Mouse (Mus musculus): ENCODE data around the gene Capza1. TPM values are rescaled to one million over a fixed set of nuclear protein-coding genes. Genes with fewer than 3 reads are reported as not detected.
A peak's percentile ranks its signal among the peaks of the same experiment; 100 is the strongest.
"Not testable (repeated sequence)": the region's sequence is repeated elsewhere in the genome, so short reads cannot be mapped to it uniquely, and the experiment has no call there.

Gene Capza1
- polyA plus RNA-seq, 1 experiment from 2014 or later: 192 TPM

- DNase-seq (ENCODE audit: low spot score) (no peak), ATAC-seq (ENCODE audit: low read depth) (no peak)
- H3K4me1 ChIP-seq (ENCODE audit: control insufficient read depth, insufficient read depth, low read length): 0 out of 2 replicates have a peak, but pooled peaks cover 7% of the 10 kb centered on the region
- H3K27me3 ChIP-seq (replicated peaks; ENCODE audit: control insufficient read depth, insufficient read depth, low read length): no peaks in the 10 kb centered on the region
- no peak overlapping the region for H3K4me2 ChIP-seq (ENCODE audit: low read depth, low read length)
- WGBS: 94% methylated on average over 1 of the region's 1 CpGs
- no peaks in the 10 kb centered on the region for H3K9me3 ChIP-seq (ENCODE audit: control insufficient read depth, low read length)
- no peaks in the 10 kb centered on the region for H3K36me3 ChIP-seq (ENCODE audit: control insufficient read depth, insufficient read depth, low read length)
- H3K27ac ChIP-seq (replicated peaks; ENCODE audit: low read depth, low read length): no peak overlapping the region
- H3K9ac ChIP-seq (ENCODE audit: low read depth, low read length): no peak overlapping the region
- H3K4me3 ChIP-seq (ENCODE audit: low read depth, low read length): no peak overlapping the region
Measured at GRCm38 (mm10) chr3:104814746-104815145, 49.6 kb downstream of the Capza1 start.

GRCm38 (mm10) chr3:104813227-104813626, 51.1 kb downstream of the Capza1 start:
- not testable (repeated sequence) for H3K27me3 ChIP-seq (replicated peaks; ENCODE audit: control insufficient read depth, insufficient read depth, low read length); H3K27ac ChIP-seq (replicated peaks; ENCODE audit: low read depth, low read length); H3K9ac ChIP-seq (ENCODE audit: low read depth, low read length); H3K36me3 ChIP-seq (ENCODE audit: control insufficient read depth, insufficient read depth, low read length); H3K9me3 ChIP-seq (ENCODE audit: control insufficient read depth, low read length); H3K4me2 ChIP-seq (ENCODE audit: low read depth, low read length); H3K4me1 ChIP-seq (ENCODE audit: control insufficient read depth, insufficient read depth, low read length); ATAC-seq (ENCODE audit: low read depth); DNase-seq (ENCODE audit: low spot score); H3K4me3 ChIP-seq (ENCODE audit: low read depth, low read length)
- 88% methylated on average over 7 of the region's 7 CpGs for WGBS

- Histone ChIP-seq H3K9ac (ENCODE audit: low read depth, low read length) (no peak overlapping the region), H3K27ac (replicated peaks; ENCODE audit: low read depth, low read length) (no peak overlapping the region), H3K9me3 (ENCODE audit: control insufficient read depth, low read length) (no peaks in the 10 kb centered on the region), H3K27me3 (replicated peaks; ENCODE audit: control insufficient read depth, insufficient read depth, low read length) (no peaks in the 10 kb centered on the region), H3K4me3 (ENCODE audit: low read depth, low read length) (no peak overlapping the region), H3K36me3 (ENCODE audit: control insufficient read depth, insufficient read depth, low read length) (no peaks in the 10 kb centered on the region), H3K4me1 (ENCODE audit: control insufficient read depth, insufficient read depth, low read length) (no peaks in the 10 kb centered on the region), H3K4me2 (ENCODE audit: low read depth, low read length) (no peak overlapping the region)
- 84% methylated on average over 4 of the region's 4 CpGs for WGBS
- ATAC-seq (ENCODE audit: low read depth): no peak
- DNase-seq (ENCODE audit: low spot score): no peak
Measured at GRCm38 (mm10) chr3:104812254-104812653, 52.1 kb downstream of the Capza1 start.

DNA sequence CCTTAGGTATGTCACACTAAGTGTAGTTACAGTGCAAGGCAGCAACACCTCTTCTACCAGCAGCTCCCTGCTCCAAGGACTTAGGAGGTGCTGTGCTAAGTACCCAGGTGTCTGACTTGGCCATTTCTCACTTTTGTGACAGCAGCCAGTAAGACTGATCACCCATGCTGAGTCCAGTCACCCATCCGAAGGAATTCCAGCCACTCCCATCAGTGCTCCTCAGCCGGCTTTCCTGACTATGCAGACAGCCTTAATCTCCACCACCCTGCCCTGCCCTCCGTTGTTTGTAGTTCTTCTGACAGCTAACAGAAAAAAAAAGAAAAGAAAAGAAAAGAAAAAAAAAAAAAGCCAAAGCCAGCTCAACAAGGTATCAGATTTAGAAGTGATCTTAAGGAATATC, 52.6 kb downstream of the Capza1 start:
- H3K9me3 ChIP-seq (ENCODE audit: control insufficient read depth, low read length): no peaks in the 10 kb centered on the region
- no peaks in the 10 kb centered on the region for H3K27me3 ChIP-seq (replicated peaks; ENCODE audit: control insufficient read depth, insufficient read depth, low read length)
- DNase-seq (ENCODE audit: low spot score): no peak
- H3K9ac ChIP-seq (ENCODE audit: low read depth, low read length): no peak overlapping the region
- no peak overlapping the region for H3K4me3 ChIP-seq (ENCODE audit: low read depth, low read length)
- H3K4me2 ChIP-seq (ENCODE audit: low read depth, low read length): no peak overlapping the region
- 35% methylated on average over 3 of the region's 3 CpGs for WGBS
- no peaks in the 10 kb centered on the region for H3K4me1 ChIP-seq (ENCODE audit: control insufficient read depth, insufficient read depth, low read length)
- peak; percentile 71 for ATAC-seq (ENCODE audit: low read depth)
- no peak overlapping the region for H3K27ac ChIP-seq (replicated peaks; ENCODE audit: low read depth, low read length)
- no peaks in the 10 kb centered on the region for H3K36me3 ChIP-seq (ENCODE audit: control insufficient read depth, insufficient read depth, low read length)

- H3K9ac ChIP-seq (ENCODE audit: low read depth, low read length): no peak overlapping the region
- no peak overlapping the region for H3K27ac ChIP-seq (replicated peaks; ENCODE audit: low read depth, low read length)
- ATAC-seq (ENCODE audit: low read depth) (no peak), DNase-seq (ENCODE audit: low spot score) (no peak)
- no peak overlapping the region for H3K4me2 ChIP-seq (ENCODE audit: low read depth, low read length)
- peaks cover 38% of the 10 kb centered on the region for H3K36me3 ChIP-seq (ENCODE audit: control insufficient read depth, insufficient read depth, low read length)
- no peaks in the 10 kb centered on the region for H3K4me1 ChIP-seq (ENCODE audit: control insufficient read depth, insufficient read depth, low read length)
- H3K9me3 ChIP-seq (ENCODE audit: control insufficient read depth, low read length): no peaks in the 10 kb centered on the region
- H3K27me3 ChIP-seq (replicated peaks; ENCODE audit: control insufficient read depth, insufficient read depth, low read length): no peaks in the 10 kb centered on the region
- H3K4me3 ChIP-seq (ENCODE audit: low read depth, low read length): no peak overlapping the region
- WGBS: 77% methylated on average over 9 of the region's 9 CpGs
Measured at GRCm38 (mm10) chr3:104805539-104805938, 58.8 kb downstream of the Capza1 start.

DNA sequence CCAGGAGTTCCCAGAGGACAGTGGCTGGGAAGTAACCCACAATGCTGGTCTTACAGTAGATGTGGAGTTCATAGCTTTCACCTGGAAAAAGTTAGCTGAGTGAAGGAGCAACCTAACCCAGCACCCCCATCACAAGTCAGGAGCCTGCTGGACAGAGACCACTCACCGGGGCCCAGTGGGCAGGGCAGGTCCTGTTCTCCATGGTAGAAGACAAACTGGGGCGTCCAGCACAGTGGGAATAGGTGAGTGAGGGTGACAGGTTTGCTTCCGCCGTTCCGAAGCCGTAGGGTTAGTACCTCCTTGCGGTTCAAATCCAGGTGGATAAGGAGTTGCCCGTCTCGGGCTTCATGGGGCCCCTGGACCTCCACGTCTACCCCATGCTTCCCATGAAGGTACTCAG, 60.0 kb downstream of the Capza1 start:
- WGBS: 87% methylated on average over 10 of the region's 10 CpGs
- H3K27ac ChIP-seq (replicated peaks; ENCODE audit: low read depth, low read length): no peak overlapping the region
- H3K9me3 ChIP-seq (ENCODE audit: control insufficient read depth, low read length): no peaks in the 10 kb centered on the region
- no peak for DNase-seq (ENCODE audit: low spot score)
- no peak overlapping the region for H3K4me3 ChIP-seq (ENCODE audit: low read depth, low read length)
- no peak overlapping the region for H3K9ac ChIP-seq (ENCODE audit: low read depth, low read length)
- H3K4me2 ChIP-seq (ENCODE audit: low read depth, low read length): no peak overlapping the region
- ATAC-seq (ENCODE audit: low read depth): no peak
- no peaks in the 10 kb centered on the region for H3K27me3 ChIP-seq (replicated peaks; ENCODE audit: control insufficient read depth, insufficient read depth, low read length)
- H3K36me3 ChIP-seq (ENCODE audit: control insufficient read depth, insufficient read depth, low read length): peaks cover 51% of the 10 kb centered on the region
- no peaks in the 10 kb centered on the region for H3K4me1 ChIP-seq (ENCODE audit: control insufficient read depth, insufficient read depth, low read length)

GRCm38 (mm10) chr3:104801481-104801880, 62.8 kb downstream of the Capza1 start:
- H3K9me3 ChIP-seq (ENCODE audit: control insufficient read depth, low read length): no peaks in the 10 kb centered on the region
- DNase-seq (ENCODE audit: low spot score): no peak
- no peak overlapping the region for H3K9ac ChIP-seq (ENCODE audit: low read depth, low read length)
- no peaks in the 10 kb centered on the region for H3K27me3 ChIP-seq (replicated peaks; ENCODE audit: control insufficient read depth, insufficient read depth, low read length)
- no peak for ATAC-seq (ENCODE audit: low read depth)
- no peak overlapping the region for H3K4me3 ChIP-seq (ENCODE audit: low read depth, low read length)
- peaks cover 73% of the 10 kb centered on the region for H3K36me3 ChIP-seq (ENCODE audit: control insufficient read depth, insufficient read depth, low read length)
- no peak overlapping the region for H3K27ac ChIP-seq (replicated peaks; ENCODE audit: low read depth, low read length)
- H3K4me2 ChIP-seq (ENCODE audit: low read depth, low read length): no peak overlapping the region
- H3K4me1 ChIP-seq (ENCODE audit: control insufficient read depth, insufficient read depth, low read length): no peaks in the 10 kb centered on the region
- WGBS: 92% methylated on average over 6 of the region's 6 CpGs

GRCm38 (mm10) chr3:104800681-104801080, 63.6 kb downstream of the Capza1 start:
- ATAC-seq (ENCODE audit: low read depth): no peak
- Histone ChIP-seq H3K36me3 (ENCODE audit: control insufficient read depth, insufficient read depth, low read length) (peaks cover 80% of the 10 kb centered on the region), H3K4me1 (ENCODE audit: control insufficient read depth, insufficient read depth, low read length) (0 out of 2 replicates have a peak, but pooled peaks cover 3% of the 10 kb centered on the region), H3K9me3 (ENCODE audit: control insufficient read depth, low read length) (no peaks in the 10 kb centered on the region), H3K4me2 (ENCODE audit: low read depth, low read length) (no peak overlapping the region), H3K9ac (ENCODE audit: low read depth, low read length) (no peak overlapping the region), H3K4me3 (ENCODE audit: low read depth, low read length) (no peak overlapping the region), H3K27ac (replicated peaks; ENCODE audit: low read depth, low read length) (no peak overlapping the region), H3K27me3 (replicated peaks; ENCODE audit: control insufficient read depth, insufficient read depth, low read length) (no peaks in the 10 kb centered on the region)
- DNase-seq (ENCODE audit: low spot score): no peak
- WGBS: 94% methylated on average over 11 of the region's 11 CpGs

GRCm38 (mm10) chr3:104796430-104797082, 67.7 kb downstream of the Capza1 start:
- no peak for DNase-seq (ENCODE audit: low spot score)
- WGBS: 71% methylated on average over 15 of the region's 15 CpGs
- peaks cover 37% of the 10 kb centered on the region for H3K4me1 ChIP-seq (ENCODE audit: control insufficient read depth, insufficient read depth, low read length)

More at GRCm38 (mm10) chr3:104796430-104797082, 67.7 kb downstream of the Capza1 start:
- no peaks in the 10 kb centered on the region for H3K9me3 ChIP-seq (ENCODE audit: control insufficient read depth, low read length)
- H3K27me3 ChIP-seq (replicated peaks; ENCODE audit: control insufficient read depth, insufficient read depth, low read length): no peaks in the 10 kb centered on the region
- no peak; the same call in 1 of the 2 replicates for ATAC-seq (ENCODE audit: low read depth)
- peaks cover 85% of the 10 kb centered on the region for H3K36me3 ChIP-seq (ENCODE audit: control insufficient read depth, insufficient read depth, low read length)
- no peak overlapping the region for H3K4me3 ChIP-seq (ENCODE audit: low read depth, low read length)
- no peak overlapping the region for H3K4me2 ChIP-seq (ENCODE audit: low read depth, low read length)
- H3K27ac ChIP-seq (replicated peaks; ENCODE audit: low read depth, low read length): no peak overlapping the region
- H3K9ac ChIP-seq (ENCODE audit: low read depth, low read length): no peak overlapping the region
